Mouse (Mus musculus) cerebellum, adult 9-10 months (tissue): Measurements from ENCODE around the gene Ptov1.

Experiments used
- DNase-seq: peaks from one replicate; pipeline ENCODE4 v3.0.0; 2022

The Ptov1 gene

DNA sequence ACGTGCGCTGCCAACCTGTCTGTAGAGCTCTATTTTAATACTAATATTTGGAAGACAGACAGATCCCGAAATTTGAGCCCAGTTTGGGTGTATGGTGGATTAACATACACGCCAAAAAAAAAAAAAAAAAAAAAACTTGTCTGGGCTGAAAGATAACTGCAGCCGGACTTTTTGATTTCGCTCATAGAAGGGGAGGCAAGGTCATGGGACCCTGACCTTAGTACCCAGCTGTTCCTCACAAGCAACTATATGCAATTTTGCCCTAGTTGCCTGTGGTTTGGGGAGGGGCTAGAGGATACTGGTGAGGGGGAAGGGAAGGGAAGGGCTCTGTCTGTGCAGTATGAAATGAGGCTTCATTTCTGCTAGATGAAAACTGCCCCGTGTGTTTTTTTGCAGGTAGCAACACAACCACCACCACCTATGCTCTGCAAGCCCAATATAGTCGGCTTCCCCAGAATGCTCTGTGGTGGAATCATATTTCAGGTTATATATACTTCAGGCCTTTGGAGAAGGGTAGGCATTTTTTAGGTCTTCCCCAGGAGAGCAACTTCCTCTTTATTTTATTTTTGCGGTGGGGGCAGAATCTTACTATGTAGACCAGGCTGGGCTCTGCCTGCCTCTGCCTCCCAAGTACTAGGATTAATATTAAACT lies 13.2 kb downstream of the Ptov1 start:
- DNase-seq, result no peak

DNA sequence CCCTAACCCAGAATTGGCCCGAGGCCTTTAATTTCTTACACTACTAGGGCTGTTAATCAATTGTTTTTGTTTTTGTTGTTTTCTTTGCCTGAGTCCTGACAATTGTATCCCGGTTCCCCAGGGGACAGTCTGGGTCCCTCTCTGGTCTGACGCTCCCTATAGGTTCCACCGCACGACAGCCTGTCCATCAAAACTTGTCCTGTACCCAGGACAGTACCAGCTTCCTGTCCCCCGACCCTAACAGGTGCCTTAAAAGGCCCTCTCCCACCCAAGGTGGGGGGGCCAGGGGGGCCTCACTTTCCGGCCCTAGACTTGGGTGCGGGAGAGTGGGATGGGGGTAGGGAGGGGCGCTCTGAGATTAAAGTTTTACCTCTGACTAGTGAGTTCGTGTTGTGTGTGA lies 14.6 kb downstream of the Ptov1 start:
- DNase-seq, result peak; percentile 82

DNA sequence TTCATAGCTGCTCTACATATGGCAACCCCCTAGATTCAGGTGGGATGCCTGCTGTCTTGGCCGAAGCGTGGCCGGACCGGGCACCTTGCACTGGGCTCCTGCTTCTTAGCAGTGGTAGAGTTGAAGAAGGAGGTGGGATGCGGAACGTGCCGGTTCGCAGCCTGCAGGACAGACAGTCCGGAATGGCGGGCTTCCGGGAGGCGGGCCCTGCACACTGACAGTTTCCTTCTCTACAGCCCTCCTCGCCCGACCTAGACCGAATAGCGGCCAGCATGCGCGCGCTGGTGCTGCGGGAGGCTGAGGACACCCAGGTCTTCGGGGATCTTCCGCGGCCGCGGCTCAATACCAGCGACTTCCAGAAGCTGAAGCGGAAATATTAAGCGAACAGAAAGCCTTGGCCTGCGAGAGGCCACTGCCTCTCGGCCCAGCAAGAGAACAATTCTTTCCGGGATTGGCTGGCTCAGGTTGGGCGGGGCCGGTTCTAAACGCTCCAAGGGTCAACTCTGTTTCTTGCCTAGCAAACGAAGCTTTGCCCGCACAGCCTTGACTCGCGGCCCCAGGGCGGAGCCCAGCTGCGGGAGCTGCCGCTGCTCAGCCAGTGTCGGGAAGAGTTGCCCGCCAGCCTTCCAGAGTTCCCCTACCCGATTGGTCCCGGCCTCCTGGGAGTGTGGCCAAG lies 15.1 kb downstream of the Ptov1 start:
- DNase-seq, result peak; percentile 82

DNA sequence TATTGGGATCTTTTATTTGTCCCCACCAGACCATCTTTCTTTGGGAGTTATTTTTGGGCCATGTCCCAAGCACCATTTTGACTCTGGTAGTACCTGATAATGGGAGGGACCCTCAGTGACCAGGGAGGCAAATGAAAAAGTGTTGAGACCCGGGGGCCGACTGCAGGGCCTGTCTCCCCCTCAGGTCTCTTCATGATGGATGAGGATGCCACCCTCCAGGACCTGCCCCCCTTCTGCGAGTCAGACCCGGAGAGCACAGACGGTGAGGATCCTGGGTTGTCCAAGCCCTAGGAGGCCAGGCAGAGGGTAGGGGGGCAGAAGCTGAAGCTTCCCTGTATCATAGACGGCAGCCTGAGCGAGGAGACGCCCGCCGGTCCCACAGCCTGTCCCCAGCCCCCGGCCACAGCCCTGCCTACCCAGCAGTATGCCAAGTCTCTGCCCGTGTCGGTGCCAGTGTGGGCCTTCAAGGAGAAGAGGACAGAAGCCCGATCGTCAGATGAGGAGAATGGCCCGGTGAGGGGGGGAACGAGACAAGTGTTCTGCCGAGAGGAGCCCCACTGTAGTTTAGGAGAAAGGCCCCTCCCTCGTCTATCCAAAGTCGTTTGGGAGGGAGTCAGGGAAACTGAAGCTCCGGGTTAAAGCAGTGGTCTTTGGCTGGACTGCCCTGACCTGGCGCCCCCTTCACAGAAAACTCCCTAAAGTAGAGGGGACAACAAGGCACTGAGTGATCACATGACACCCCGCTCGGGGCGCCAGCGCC lies 15.8 kb downstream of the Ptov1 start:
- peak; percentile 70 for DNase-seq

DNA sequence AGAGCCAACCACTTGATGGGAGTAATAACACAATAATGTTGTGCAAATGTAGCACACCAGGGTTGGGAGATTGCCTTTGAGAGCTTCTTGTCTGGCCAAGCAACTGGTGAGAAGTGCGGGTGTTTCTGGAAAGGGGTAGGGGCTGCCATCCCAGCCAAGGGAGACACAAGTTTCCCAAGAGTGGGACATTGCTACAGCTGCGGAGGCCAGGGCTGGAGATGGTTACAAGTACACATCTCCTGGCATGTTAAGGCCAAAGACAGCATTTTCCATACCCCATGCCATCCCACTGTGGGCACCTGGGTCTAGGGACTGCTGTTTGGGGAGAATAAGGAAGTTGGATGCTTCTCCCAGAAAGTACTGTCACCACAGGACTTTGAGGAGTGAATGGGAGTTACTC lies 16.5 kb downstream of the Ptov1 start:
- peak; percentile 65 for DNase-seq

DNA sequence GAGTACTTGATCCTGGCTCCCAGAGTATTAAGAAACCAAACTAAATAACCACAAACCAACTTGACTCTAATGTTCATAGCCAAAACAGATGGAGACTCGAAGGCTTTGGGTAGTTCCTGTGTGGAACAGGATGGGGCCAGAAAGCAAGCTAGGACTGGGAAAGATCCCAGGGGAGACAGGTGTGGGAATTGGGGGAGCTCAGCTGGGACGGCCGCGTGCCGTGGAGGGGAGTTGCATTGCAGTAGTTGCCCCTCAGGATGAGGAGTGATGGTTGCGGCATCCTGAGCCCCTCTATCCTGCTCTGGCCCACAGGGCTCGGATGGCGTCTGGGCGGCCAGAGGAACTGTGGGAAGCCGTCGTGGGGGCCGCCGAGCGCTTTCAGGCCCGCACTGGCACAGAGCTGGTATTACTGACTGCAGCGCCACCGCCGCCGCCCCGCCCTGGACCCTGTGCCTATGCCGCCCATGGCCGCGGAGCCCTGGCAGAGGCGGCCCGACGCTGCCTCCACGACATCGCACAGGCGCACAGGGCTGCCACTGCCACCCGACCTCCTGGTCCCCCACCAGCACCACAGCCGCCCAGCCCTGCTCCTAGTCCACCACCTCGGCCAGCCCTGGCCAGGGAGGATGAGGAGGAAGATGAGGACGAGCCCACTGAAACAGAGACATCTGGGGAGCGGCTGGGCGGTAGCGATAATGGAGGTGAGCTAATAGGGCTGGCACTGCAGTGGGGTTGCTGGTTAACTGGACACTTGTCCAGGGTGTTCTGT lies 17.1 kb downstream of the Ptov1 start:
- peak; percentile 54 for DNase-seq

DNA sequence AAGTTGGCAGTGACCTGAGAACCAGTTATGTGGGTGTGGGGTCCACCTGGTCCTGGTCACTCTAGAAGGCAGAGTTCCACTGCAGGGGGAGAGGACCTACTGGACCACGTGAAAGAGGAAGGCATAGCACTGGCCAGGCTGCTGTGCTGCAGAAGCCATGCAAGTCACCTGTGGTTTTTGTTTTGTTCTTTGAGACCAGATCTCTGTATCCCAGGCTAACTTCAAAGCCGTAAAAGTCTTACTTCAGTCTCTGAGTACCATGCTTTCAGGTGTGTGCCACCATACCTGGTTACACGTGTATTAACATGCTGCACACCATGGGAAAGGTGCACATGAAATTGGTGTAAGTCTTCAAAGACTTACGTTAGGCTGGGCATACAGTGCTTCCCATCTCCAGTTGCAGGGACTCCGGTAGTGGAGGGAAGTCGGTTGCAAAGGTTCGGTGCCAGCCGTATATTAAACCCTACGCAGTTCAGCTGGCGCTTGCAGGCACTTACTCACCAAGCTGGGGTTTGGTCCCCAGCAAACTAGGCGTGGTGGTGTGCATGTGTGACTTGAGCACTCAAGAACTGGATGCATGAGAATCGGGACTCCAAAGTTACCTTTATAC lies 17.9 kb downstream of the Ptov1 start:
- DNase-seq, result peak; percentile 61

DNA sequence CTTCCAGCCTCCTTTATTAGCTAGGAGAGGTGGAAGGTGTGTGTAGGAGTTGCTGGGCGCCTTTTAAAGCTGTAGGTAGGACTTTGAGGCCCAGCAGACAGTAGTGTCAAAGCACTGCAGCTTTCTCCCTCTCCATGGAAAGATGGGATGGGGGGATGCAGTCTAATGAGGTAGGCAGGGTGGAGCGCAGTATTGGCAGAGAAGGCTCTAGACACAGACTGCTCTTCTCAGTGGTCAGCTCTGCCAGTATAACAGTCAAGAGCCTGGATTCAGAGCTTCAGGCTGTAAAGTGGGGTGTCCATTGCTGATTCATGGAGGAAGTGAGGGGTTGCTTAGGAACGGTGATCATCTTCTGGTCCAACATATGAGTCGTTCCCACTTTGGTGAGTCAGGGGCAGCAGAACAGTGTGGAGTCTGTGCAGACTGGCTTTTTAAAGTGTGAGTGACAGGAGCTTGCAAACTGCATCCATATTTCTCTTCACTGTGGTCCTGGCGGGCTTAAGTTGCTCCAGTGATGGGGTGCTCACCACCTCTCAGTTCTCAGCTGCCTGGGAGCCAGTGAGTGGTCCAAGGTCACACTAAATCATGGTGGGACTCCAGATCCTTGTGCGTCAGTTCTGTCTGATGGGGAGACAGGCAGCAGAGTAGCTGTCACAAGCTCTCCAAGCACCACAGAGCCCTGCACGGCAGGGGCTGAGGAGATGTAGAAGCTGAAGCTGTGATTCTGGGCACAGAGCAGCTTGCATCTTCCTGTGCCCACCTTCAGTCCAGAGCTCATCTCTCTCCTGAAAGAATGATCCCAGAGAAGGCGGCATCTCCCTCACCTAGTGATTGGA lies 18.6 kb downstream of the Ptov1 start:
- DNase-seq, result peak; percentile 65

DNA sequence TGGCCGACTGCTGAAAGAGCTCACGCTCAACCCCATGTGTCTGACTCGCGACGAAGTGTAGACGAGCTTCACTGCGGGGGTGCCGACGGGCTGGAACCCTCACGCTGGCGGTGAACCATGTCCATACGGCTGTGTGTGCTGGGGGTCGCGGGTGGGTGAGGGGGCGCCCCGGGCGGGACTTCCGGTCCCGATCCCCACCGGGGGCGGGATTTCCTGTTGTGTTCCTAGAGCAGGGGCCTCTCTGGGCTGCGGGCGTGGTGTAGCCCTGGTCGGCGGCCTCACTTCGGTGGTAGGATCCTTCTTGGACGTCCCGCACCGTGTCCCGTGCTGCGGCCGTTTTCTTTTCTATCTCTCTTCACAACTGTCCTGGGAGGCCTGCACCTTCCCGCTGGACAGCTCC lies 19.4 kb downstream of the Ptov1 start:
- DNase-seq, result no peak

DNA sequence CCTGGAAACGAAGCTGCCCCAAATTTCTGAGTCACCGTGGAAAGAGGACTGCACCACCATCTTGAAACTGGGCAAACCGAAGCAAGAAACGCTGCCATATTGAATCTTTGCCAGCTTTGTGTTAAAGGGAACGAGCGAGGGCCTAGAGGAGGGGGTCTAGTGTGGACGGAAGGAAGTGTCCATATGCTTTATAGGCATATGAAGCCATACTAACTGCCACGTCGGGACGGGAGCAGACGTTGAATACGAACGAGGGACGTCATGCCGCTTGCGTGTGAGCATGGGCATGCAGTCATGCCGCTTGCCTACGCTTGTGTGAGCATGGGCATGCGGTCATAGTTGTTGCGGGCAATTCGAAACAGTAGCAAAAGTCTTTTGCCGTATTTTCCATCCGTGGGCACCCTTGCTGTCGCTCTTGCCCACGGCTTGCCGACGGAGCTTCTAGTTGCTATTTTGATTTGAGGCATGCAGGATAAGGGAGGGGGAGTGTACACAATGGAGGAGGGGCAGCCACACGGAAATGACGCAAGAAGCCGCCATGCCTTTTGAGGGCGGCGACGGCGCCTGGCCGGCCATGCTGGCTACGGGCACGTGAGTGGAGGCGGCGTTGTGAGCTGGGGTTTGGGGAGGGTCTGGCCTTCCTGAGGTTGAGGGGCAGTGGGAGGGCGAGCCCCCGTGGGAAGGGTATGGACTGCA lies 20.0 kb downstream of the Ptov1 start:
- DNase-seq, result peak; percentile 97

DNA sequence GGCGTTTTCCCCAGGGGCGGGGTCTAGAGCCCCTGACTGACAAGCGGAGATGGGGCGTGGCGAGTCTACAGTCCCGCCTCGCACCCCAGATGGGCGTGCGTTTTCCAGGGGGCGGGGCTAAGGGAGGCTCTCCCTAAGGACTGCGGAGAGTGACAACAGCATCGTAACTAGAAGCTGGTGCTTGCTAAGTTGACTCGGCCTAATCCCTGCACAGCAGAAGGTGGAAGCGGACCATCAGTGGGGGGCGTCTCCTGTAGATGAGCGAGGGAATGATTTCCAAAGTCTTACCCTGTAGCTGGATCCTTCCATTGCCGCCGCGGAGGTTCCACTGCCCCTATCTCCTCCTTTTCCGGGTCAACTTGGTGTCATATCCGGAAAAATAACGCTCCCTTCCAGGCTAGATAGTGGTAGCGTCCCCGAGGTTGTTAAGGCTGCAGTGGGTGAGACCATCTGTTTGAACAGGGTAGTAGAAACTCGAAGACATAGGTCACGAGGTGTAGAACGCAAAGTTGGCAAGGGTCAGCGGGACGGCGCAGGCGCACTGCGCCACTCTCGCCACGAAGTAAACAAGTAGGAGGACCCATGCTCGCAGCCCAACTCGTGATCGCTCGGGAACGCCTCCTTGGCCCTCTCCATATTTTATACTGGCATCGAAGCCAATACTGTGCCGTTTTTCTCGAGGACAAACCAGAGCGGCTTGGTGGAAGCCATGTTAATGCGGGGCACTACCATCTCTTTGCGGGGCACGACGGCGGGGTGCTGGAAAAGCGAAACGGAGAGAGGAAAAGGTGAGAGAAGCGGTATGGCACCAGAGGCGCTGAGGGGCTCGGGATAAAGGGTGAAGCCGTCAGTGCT lies 20.8 kb downstream of the Ptov1 start, which contains the start of the genes Akt1s1 and Tbc1d17:
Gene Akt1s1 (plus strand): TSS at position 431 of the 855 bp plus-strand sequence.
Gene Tbc1d17 (minus strand): TSS at position 519 of the 855 bp plus-strand sequence.
- peak; percentile 100 for DNase-seq

DNA sequence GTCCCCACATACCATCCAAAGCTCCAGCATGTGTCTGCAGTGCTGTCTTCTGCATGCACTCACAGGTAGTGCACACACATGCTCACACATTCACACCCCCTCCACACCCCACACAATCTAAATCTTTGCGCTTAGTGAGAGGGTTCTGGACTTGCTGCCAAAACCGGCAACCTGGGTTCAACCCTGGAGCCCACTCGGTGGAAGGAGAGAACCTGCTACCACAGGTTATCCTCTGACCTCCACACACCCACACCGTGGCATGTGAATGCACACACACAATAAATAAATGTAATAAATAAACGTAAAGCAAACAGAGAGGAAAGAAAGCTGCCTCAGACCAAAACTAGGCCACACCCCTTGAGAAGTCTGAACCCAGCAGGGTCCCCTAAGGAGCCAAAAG lies 21.8 kb downstream of the Ptov1 start:
- peak; percentile 74 for DNase-seq

DNA sequence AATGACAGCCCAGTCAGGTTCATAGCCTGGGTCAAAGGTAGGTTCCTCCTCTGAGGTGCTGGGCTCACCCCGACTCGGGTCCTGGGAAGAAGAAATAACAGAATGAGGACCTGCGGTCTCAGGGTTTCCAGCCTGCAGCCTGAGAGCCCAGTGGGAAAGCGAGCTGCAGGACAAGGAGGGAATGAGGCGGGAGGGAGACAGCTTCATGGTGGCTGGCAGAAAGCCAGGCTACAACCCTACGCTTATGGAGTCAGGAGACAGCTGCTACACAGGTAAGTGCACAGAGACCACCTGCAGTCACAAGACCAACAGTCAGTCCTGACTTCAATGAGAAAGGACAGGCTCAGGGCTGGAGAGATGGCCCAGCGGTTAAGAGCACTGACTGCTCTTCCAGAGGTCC lies 22.8 kb downstream of the Ptov1 start:
- peak; percentile 68 for DNase-seq

DNA sequence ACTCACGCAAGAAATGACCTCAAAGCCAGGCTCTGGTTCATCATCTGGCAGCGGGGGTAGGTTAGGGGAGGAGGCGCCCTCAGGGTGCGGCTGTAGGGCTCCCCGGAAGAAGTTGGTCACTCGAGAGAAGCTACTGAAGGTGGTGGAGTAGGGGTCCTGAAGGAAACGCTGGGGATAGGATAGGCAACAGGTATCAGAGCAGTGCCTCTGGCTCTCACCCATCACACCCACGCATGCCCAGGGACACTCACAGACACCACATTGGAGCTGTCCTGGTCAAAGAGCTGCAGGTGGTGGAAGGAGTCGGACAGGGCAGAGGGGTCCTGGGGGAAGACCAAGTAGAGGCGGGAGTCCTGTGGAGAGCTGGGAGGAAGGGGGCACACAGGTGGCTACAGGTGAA lies 24.6 kb downstream of the Ptov1 start:
- DNase-seq, result no peak

DNA sequence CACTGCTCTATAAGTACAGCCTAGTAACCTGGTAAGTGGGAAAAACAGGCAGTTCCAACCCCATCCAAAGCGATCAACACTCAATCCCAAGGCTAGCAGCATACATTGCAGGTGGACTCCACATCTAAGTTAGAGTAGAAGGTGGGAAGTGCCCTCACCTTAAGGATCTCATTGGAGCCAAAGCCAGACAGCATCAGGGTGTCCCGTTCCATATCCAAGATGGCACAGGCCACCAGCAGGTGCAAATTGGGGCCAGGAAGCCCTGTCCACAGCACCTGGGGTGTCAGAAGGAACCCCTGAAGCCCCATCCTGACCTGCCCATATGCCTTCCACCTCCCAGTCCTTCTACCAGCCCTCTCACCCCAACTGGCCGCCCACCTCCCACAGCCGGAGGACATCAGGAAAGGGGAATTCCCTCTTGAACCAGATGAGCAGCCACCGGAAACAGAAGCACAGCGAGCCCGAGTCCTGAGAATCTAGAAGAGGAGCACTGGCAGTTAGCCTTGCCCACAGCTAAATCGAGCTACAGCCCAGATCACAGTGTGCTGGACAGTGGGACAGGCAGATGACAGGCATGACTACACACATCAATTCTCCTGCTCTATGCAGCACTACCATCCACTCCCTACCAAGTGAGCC lies 27.6 kb downstream of the Ptov1 start:
- DNase-seq, result no peak

DNA sequence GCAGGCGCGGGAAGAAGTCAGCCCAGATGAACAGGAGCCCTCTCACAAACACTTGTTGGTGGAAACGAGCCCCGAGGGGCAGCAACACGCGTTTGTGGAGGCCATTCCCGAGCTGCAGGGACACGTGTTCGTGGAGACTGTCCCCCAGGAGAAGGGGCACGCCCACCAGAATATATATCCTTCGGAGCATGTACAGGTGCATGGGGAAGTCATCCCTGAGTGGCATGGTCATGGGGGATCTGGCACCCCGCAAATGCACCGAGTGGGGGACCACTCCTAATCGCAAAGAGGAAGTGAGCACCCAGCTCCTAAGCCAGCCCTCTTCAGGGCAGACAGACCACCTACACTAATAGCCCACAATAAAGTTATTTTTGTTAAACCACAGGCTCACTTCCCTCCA lies 29.2 kb downstream of the Ptov1 start:
- no peak for DNase-seq

DNA sequence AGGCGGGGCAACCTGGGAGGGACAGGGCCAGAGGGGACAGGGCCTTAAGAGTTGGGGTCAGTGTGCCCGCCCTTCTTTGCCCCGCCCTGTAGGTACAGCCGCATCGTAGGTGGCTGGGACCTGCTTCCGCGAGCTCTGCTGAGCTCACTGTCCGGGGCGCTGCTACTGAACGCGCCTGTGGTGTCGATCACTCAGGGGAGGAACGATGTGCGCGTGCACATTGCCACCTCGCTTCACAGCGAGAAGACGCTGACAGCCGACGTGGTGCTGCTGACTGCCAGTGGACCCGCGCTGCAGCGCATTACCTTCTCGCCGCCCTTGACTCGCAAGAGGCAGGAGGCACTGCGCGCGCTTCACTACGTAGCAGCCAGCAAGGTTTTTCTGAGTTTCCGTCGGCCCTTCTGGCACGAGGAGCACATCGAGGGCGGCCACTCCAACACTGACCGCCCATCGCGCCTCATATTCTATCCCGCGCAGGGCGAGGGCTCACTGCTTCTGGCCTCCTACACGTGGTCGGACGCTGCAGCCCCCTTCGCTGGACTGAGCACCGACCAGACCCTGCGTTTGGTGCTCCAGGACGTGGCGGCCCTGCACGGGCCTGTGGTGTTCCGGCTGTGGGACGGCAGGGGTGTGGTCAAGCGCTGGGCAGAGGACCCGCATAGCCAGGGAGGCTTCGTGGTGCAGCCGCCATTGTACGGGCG lies 29.9 kb downstream of the Ptov1 start:
- no peak for DNase-seq

DNA sequence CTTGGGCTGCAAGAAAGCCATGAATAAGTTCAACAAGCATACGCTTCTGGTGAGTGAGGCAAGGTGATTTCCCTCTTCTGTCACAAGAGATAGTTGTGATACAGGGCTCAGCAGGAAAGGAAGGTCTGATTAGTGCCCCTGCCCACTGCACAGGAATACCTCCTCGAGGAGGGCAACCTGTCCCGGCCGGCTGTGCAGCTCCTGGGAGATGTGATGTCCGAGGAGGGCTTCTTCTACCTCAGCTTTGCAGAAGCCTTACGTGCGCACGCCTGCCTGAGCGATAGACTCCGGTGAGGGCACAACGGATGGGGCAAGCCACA lies 30.5 kb downstream of the Ptov1 start:
- no peak for DNase-seq

DNA sequence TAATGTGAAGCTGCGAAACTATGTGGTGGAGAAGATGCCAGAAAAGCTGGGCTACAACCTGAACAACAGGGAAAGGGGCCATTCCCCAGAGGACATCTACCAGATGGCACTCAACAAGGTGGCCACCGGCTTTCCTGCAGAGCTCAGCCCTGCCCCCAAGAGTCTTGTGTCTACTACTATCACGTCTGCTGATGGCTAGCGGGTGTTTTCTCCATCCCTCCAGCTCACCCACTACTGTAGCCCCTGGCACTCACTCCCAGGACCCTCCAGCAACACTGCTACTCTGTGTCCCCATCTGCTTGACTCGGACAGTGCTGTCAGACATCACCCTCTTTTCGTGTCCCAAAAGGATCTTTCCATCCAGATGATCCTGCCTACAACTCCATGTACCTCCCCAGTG lies 31.5 kb downstream of the Ptov1 start:
- DNase-seq, result no peak
